In genomic region chr7:28373131-28373581, GRCm38 (mm10) we compare ENCODE assay signal across 8 mouse cellular contexts. TPM values are rescaled to one million over a fixed set of nuclear protein-coding genes. Genes with fewer than 3 reads are reported as not detected.
DNase-seq lines count a peak whose midpoint lies in the region; ATAC-seq and TF ChIP-seq lines count a peak whose summit lies in the region.

No protein-coding gene starts in this region.

- no peak for ATAC-seq in monocyte, adult 5-6 weeks (replicated peaks; ENCODE audit: insufficient number of reproducible peaks, low FRiP score, low TSS enrichment, poor library complexity, severe bottlenecking)
- ATAC-seq in intestine, postnatal 0 days, result peak; percentile 12
- peak; percentile 1; the same call in 1 of the 2 replicates for ATAC-seq in limb, embryonic 12.5 days (ENCODE audit: insufficient number of reproducible peaks, insufficient read depth, low FRiP score, low TSS enrichment, low read depth)
- ATAC-seq in midbrain, embryonic 15.5 days (replicated peaks), result peak; percentile 27

- H3K9ac ChIP-seq in intestine, postnatal 0 days (ENCODE audit: low read depth, low read length), result no peak overlapping the region
- H3K9ac ChIP-seq in limb, embryonic 12.5 days (replicated peaks), result 0 out of 2 replicates have a peak overlapping the region, but pooled peaks have one; percentile 28
- H3K9ac ChIP-seq in midbrain, embryonic 15.5 days, result no peak overlapping the region

- 1% methylated on average over 9 of the region's 9 CpGs for WGBS in intestine, postnatal 0 days
- under 1% methylated on average over 9 of the region's 9 CpGs for WGBS in limb, embryonic 12.5 days
- WGBS in midbrain, embryonic 15.5 days, result 1% methylated on average over 9 of the region's 9 CpGs

- peak; percentile 59 to 76 for DNase-seq in monocyte, adult 2 months (ENCODE audit: low read depth in 1 of 2, low spot score in 2 of 2)
- peak; percentile 68 to 82 for DNase-seq in cerebellum, postnatal 36 days
- peak; percentile 74 for DNase-seq in gastrocnemius, postnatal 10 days
- peak; percentile 93 for DNase-seq in splenic B cell, adult 2 months (ENCODE audit: low read depth, low spot score)

- peak; percentile 83 for TF ChIP-seq CTCF in intestine, postnatal 0 days (IDR thresholded peaks at IDR 0.05; ENCODE audit: low read depth)

- H3K4me2 ChIP-seq in intestine, postnatal 0 days (replicated peaks; ENCODE audit: low read depth), result peak overlapping the region; percentile 40
- H3K4me2 ChIP-seq in limb, embryonic 12.5 days, result peak overlapping the region; percentile 52
- H3K4me2 ChIP-seq in midbrain, embryonic 15.5 days, result peak overlapping the region; percentile 95

- H3K36me3 ChIP-seq in intestine, postnatal 0 days (ENCODE audit: control insufficient read depth, insufficient read depth), result peaks cover 32% of the 10 kb centered on the region
- peaks cover 31% of the 10 kb centered on the region for H3K36me3 ChIP-seq in limb, embryonic 12.5 days
- no peaks in the 10 kb centered on the region for H3K36me3 ChIP-seq in midbrain, embryonic 15.5 days (replicated peaks)
- H3K36me3 ChIP-seq in splenic B cell, adult 2 months (ENCODE audit: control insufficient read depth, insufficient read depth, low read length, poor library complexity, severe bottlenecking), result peaks cover 14% of the 10 kb centered on the region

- peak overlapping the region; percentile 89 for H3K27ac ChIP-seq in intestine, postnatal 0 days (ENCODE audit: low read depth, low read length)
- H3K27ac ChIP-seq in limb, embryonic 12.5 days, result peak overlapping the region; percentile 85
- peak overlapping the region; percentile 89 for H3K27ac ChIP-seq in midbrain, embryonic 15.5 days

- H3K27me3 ChIP-seq in intestine, postnatal 0 days (replicated peaks; ENCODE audit: control insufficient read depth, insufficient read depth, low read length), result no peaks in the 10 kb centered on the region
- no peaks in the 10 kb centered on the region for H3K27me3 ChIP-seq in limb, embryonic 12.5 days
- no peaks in the 10 kb centered on the region for H3K27me3 ChIP-seq in midbrain, embryonic 15.5 days (replicated peaks)
- no peaks in the 10 kb centered on the region for H3K27me3 ChIP-seq in splenic B cell, adult 2 months (ENCODE audit: control insufficient read depth, insufficient read depth, low read length, poor library complexity, severe bottlenecking)

- no peaks in the 10 kb centered on the region for H3K9me3 ChIP-seq in intestine, postnatal 0 days (ENCODE audit: control insufficient read depth)
- H3K9me3 ChIP-seq in limb, embryonic 12.5 days, result no peaks in the 10 kb centered on the region
- H3K9me3 ChIP-seq in midbrain, embryonic 15.5 days, result no peaks in the 10 kb centered on the region

- no peaks in the 10 kb centered on the region for H3K4me1 ChIP-seq in intestine, postnatal 0 days (replicated peaks; ENCODE audit: control insufficient read depth, insufficient read depth, low read length)
- H3K4me1 ChIP-seq in limb, embryonic 12.5 days (replicated peaks), result peaks cover 50% of the 10 kb centered on the region
- H3K4me1 ChIP-seq in midbrain, embryonic 15.5 days, result peaks cover 45% of the 10 kb centered on the region

- peak overlapping the region; percentile 76 for H3K4me3 ChIP-seq in intestine, postnatal 0 days (ENCODE audit: low read depth, low read length)
- H3K4me3 ChIP-seq in limb, embryonic 12.5 days (replicated peaks), result peak overlapping the region; percentile 84
- H3K4me3 ChIP-seq in midbrain, embryonic 15.5 days, result peak overlapping the region; percentile 84

RNA-seq across cellular contexts. Expression of gene Plekhg2, which starts 0.8 kb away (rescaled TPM):
- total RNA-seq in monocyte, adult 5-6 weeks (2017), result 8.4 to 13.1 TPM (median 12.7 TPM) in 3 replicates
- total RNA-seq in gastrocnemius, postnatal 10 days (2021), result 10 to 100 TPM; 18.7 to 30.0 TPM
- 10.6 and 11.9 TPM in 2 replicates for polyA plus RNA-seq in intestine, postnatal 0 days (2015; fragmentation: Nextera tagmentation; extraction: Ambion mirVana)
- 96.9 and 106 TPM in 2 replicates for polyA plus RNA-seq in limb, embryonic 12.5 days (2016; fragmentation: Nextera tagmentation; extraction: Ambion mirVana)
- 28.8 and 32.5 TPM in 2 replicates for polyA plus RNA-seq in midbrain, embryonic 15.5 days (2015; fragmentation: Nextera tagmentation; extraction: Ambion mirVana)

RNA-seq across cellular contexts. Expression of gene Zfp36, which starts 6.9 kb away (rescaled TPM):
- 140 to 403 TPM (median 154 TPM) in 3 replicates for total RNA-seq in monocyte, adult 5-6 weeks (2017)
- total RNA-seq in gastrocnemius, postnatal 10 days (2021), result 10 to 100 TPM in 1 of 2 experiments, 1 to 10 TPM in 1; 8.1 to 10.5 TPM
- polyA plus RNA-seq in intestine, postnatal 0 days (2015; fragmentation: Nextera tagmentation; extraction: Ambion mirVana), result 57.3 and 61.5 TPM in 2 replicates
- 7.1 and 7.7 TPM in 2 replicates for polyA plus RNA-seq in limb, embryonic 12.5 days (2016; fragmentation: Nextera tagmentation; extraction: Ambion mirVana)
- polyA plus RNA-seq in midbrain, embryonic 15.5 days (2015; fragmentation: Nextera tagmentation; extraction: Ambion mirVana), result 3.2 and 3.3 TPM in 2 replicates

RNA-seq across cellular contexts. Expression of gene Med29, which starts 19.4 kb away (rescaled TPM):
- total RNA-seq in monocyte, adult 5-6 weeks (2017), result 6.9 to 12.3 TPM (median 12.0 TPM) in 3 replicates
- total RNA-seq in gastrocnemius, postnatal 10 days (2021), result 10 to 100 TPM; 22.6 to 23.0 TPM
- polyA plus RNA-seq in intestine, postnatal 0 days (2015; fragmentation: Nextera tagmentation; extraction: Ambion mirVana), result 42.7 and 44.2 TPM in 2 replicates
- polyA plus RNA-seq in limb, embryonic 12.5 days (2016; fragmentation: Nextera tagmentation; extraction: Ambion mirVana), result 45.4 and 51.6 TPM in 2 replicates
- polyA plus RNA-seq in midbrain, embryonic 15.5 days (2015; fragmentation: Nextera tagmentation; extraction: Ambion mirVana), result 46.6 and 47.0 TPM in 2 replicates

RNA-seq across cellular contexts. Expression of gene Paf1, which starts 19.6 kb away (rescaled TPM):
- total RNA-seq in monocyte, adult 5-6 weeks (2017), result 162 to 264 TPM (median 189 TPM) in 3 replicates
- total RNA-seq in gastrocnemius, postnatal 10 days (2021), result 10 to 100 TPM; 36.5 to 46.2 TPM
- 54.6 and 60.6 TPM in 2 replicates for polyA plus RNA-seq in intestine, postnatal 0 days (2015; fragmentation: Nextera tagmentation; extraction: Ambion mirVana)
- 83.0 and 86.8 TPM in 2 replicates for polyA plus RNA-seq in limb, embryonic 12.5 days (2016; fragmentation: Nextera tagmentation; extraction: Ambion mirVana)
- 92.5 and 110 TPM in 2 replicates for polyA plus RNA-seq in midbrain, embryonic 15.5 days (2015; fragmentation: Nextera tagmentation; extraction: Ambion mirVana)

RNA-seq across cellular contexts. Expression of gene Rps16, which starts 22.7 kb away (rescaled TPM):
- total RNA-seq in monocyte, adult 5-6 weeks (2017), result 691 to 731 TPM (median 723 TPM) in 3 replicates
- total RNA-seq in gastrocnemius, postnatal 10 days (2021), result 100 to 1,000 TPM; 757 to 807 TPM
- polyA plus RNA-seq in intestine, postnatal 0 days (2015; fragmentation: Nextera tagmentation; extraction: Ambion mirVana), result 695 and 702 TPM in 2 replicates
- polyA plus RNA-seq in limb, embryonic 12.5 days (2016; fragmentation: Nextera tagmentation; extraction: Ambion mirVana), result 915 and 927 TPM in 2 replicates
- polyA plus RNA-seq in midbrain, embryonic 15.5 days (2015; fragmentation: Nextera tagmentation; extraction: Ambion mirVana), result 430 and 438 TPM in 2 replicates

Comparison
In these comparisons a context has a peak if more than half of its experiments do, and no peak if none do; other contexts are left out.
1. H3K4me2 ChIP-seq: peak in every context shown above with its lines; median percentile 95 in midbrain, embryonic 15.5 days; 52 in limb, embryonic 12.5 days; 40 in intestine, postnatal 0 days.